Mouse (Mus musculus): ENCODE data around the gene AL607142.1.

The AL607142.1 gene

GRCm38 (mm10) chr4:120057529-120057928, 7.3 kb upstream of the AL607142.1 start:
- no peak for DNase-seq (ENCODE audit: low read depth)

GRCm38 (mm10) chr4:120058157-120058556, 6.6 kb upstream of the AL607142.1 start:
- DNase-seq (ENCODE audit: low read depth) = no peak

- no peak for DNase-seq (ENCODE audit: low read depth)
These were observed 6.0 kb upstream of the AL607142.1 start for GRCm38 (mm10) chr4:120058794-120059193.

GRCm38 (mm10) chr4:120061727-120062126, 3.1 kb upstream of the AL607142.1 start:
- DNase-seq (ENCODE audit: low read depth) = no peak

GRCm38 (mm10) chr4:120062198-120062597, 2.6 kb upstream of the AL607142.1 start:
- no peak for DNase-seq (ENCODE audit: low read depth)

- DNase-seq (ENCODE audit: low read depth) = no peak
These were observed 2.0 kb upstream of the AL607142.1 start for GRCm38 (mm10) chr4:120062754-120063153.

- DNase-seq (ENCODE audit: low read depth) = no peak
These were observed 1.3 kb upstream of the AL607142.1 start for GRCm38 (mm10) chr4:120063353-120064124.

GRCm38 (mm10) chr4:120066841-120067591, 2.2 kb downstream of the AL607142.1 start:
- peak; percentile 66 for DNase-seq (ENCODE audit: low read depth)

GRCm38 (mm10) chr4:120067592-120068235, 2.9 kb downstream of the AL607142.1 start:
- DNase-seq (ENCODE audit: low read depth) = no peak

GRCm38 (mm10) chr4:120068883-120069581, 4.2 kb downstream of the AL607142.1 start:
- no peak for DNase-seq (ENCODE audit: low read depth)

- no peak for DNase-seq (ENCODE audit: low read depth)
These were observed 4.8 kb downstream of the AL607142.1 start for GRCm38 (mm10) chr4:120069582-120069980.

GRCm38 (mm10) chr4:120071411-120071810, 6.6 kb downstream of the AL607142.1 start:
- no peak for DNase-seq (ENCODE audit: low read depth)

- no peak for DNase-seq (ENCODE audit: low read depth)
These were observed 7.2 kb downstream of the AL607142.1 start for GRCm38 (mm10) chr4:120071842-120072507.

- DNase-seq (ENCODE audit: low read depth) = no peak
These were observed 9.3 kb downstream of the AL607142.1 start for GRCm38 (mm10) chr4:120074061-120074460.

GRCm38 (mm10) chr4:120077322-120077721, 12.5 kb downstream of the AL607142.1 start:
- DNase-seq (ENCODE audit: low read depth) = no peak

- no peak for DNase-seq (ENCODE audit: low read depth)
These were observed 17.7 kb downstream of the AL607142.1 start for GRCm38 (mm10) chr4:120082527-120082926.

GRCm38 (mm10) chr4:120083700-120084099, 18.9 kb downstream of the AL607142.1 start:
- DNase-seq (ENCODE audit: low read depth) = peak; percentile 75

GRCm38 (mm10) chr4:120089536-120089935, 24.7 kb downstream of the AL607142.1 start:
- DNase-seq (ENCODE audit: low read depth) = no peak

- no peak for DNase-seq (ENCODE audit: low read depth)
These were observed 27.4 kb downstream of the AL607142.1 start for GRCm38 (mm10) chr4:120091997-120092783.

GRCm38 (mm10) chr4:120096935-120097334, 32.1 kb downstream of the AL607142.1 start:
- no peak for DNase-seq (ENCODE audit: low read depth)

GRCm38 (mm10) chr4:120101186-120101585, 36.4 kb downstream of the AL607142.1 start:
- DNase-seq (ENCODE audit: low read depth) = no peak

Measured in fibroblast of lung, adult 2 months (primary cell).